Mouse (Mus musculus) forebrain, embryonic 11.5 days (tissue): ENCODE measurements around the gene Rad51. TPM values are rescaled to one million over a fixed set of nuclear protein-coding genes. Genes with fewer than 3 reads are reported as not detected.

Experiments
- ATAC-seq: fragments of 200-750 bp; cut with Nextera tagmentation; replicated peaks from 2 replicates; pipeline ENCODE4 v1.8.0; 2017; ENCODE audit warnings: moderate TSS enrichment; ENCODE audit not compliant: low FRiP score
- DNase-seq: peaks from one replicate; pipeline ENCODE4 v3.0.0-alpha.2; 2017; ENCODE audit warnings: low spot score
- H3K27ac ChIP-seq: fragments of 300-500 bp; sonication (generic); 2 replicates; pipeline ENCODE4 v1.5.1; 2014; ENCODE audit warnings: low read depth, low read length
- H3K27me3 ChIP-seq: fragments of 300-500 bp; sonication (generic); 2 replicates; pipeline ENCODE4 v1.6.1; 2014; ENCODE audit warnings: mild to moderate bottlenecking, low read length, mixed read lengths; ENCODE audit not compliant: control insufficient read depth, insufficient read depth
- H3K36me3 ChIP-seq: fragments of 300-500 bp; sonication (generic); 2 replicates; pipeline ENCODE4 v1.6.1; 2014; ENCODE audit warnings: mild to moderate bottlenecking, low read length, moderate library complexity, mixed read lengths; ENCODE audit not compliant: control insufficient read depth, insufficient read depth
- H3K4me1 ChIP-seq: fragments of 300-500 bp; sonication (generic); replicated peaks from 2 replicates; pipeline ENCODE4 v1.6.1; 2014; ENCODE audit warnings: low read length, mixed read lengths; ENCODE audit not compliant: control insufficient read depth, insufficient read depth
- H3K4me2 ChIP-seq: fragments of 300-500 bp; sonication (generic); 2 replicates; pipeline ENCODE4 v1.6.1; 2014; ENCODE audit warnings: low read depth, mild to moderate bottlenecking, low read length, moderate library complexity, mixed read lengths; ENCODE audit not compliant: severe bottlenecking
- H3K4me3 ChIP-seq: fragments of 300-500 bp; sonication (generic); 2 replicates; pipeline ENCODE4 v1.5.1; 2014; ENCODE audit warnings: low read depth, low read length
- H3K9ac ChIP-seq: fragments of 300-500 bp; sonication (generic); 2 replicates; pipeline ENCODE4 v1.6.1; 2014; ENCODE audit warnings: low read length
- H3K9me3 ChIP-seq: fragments of 300-500 bp; sonication (generic); 2 replicates; pipeline ENCODE4 v1.6.1; 2016; ENCODE audit warnings: low read length, mixed read lengths; ENCODE audit not compliant: control insufficient read depth
- WGBS: fragments of 180-500 bp; shearing (Covaris S2); extraction: QIAGEN DNeasy Blood & Tissue Kit; methylation state at CpG from one replicate; pipeline ENCODE4 v1.1.7; 2014; 5-methylcytosine and 5-hydroxymethylcytosine counted together
- polyA plus RNA-seq: library from polyadenylated mRNA; unstranded; fragments of >200 nt; fragmentation: Nextera tagmentation; extraction: Ambion mirVana; gene quantifications from 2 replicates; pipeline ENCODE4 v1.2.1, GENCODE M21; 2014

The Rad51 gene
- polyA plus RNA-seq, 1 experiment from 2014 or later = 84.2 TPM

DNA sequence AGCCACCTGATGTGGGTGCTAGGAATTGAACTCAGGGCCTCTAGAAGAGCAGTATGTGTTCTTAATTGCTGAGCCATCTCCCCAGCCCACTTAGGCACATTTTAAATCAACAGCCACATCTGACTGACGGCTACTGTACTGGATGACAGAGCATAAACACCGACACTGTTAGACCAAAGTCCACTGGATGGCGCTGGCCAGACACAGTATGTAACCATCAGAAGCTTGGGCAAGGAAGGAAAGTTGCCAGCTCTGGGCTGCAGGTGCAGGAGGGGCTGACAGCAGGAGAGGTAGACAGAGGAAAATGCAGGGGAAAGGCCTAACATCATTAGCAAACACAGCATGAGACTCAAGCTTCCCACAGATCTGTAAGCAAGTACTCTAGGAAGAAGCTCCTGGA, 64.2 kb downstream of the Rad51 start:
- H3K27ac ChIP-seq = no peak overlapping the region
- no peaks in the 10 kb centered on the region for H3K27me3 ChIP-seq
- H3K9ac ChIP-seq = no peak overlapping the region
- no peak for ATAC-seq
- DNase-seq = no peak
- 66% methylated on average over 3 of the region's 3 CpGs for WGBS
- H3K9me3 ChIP-seq = no peaks in the 10 kb centered on the region
- no peak overlapping the region for H3K4me3 ChIP-seq
- H3K36me3 ChIP-seq = no peaks in the 10 kb centered on the region
- peaks cover 6% of the 10 kb centered on the region; the same call in 1 of the 2 replicates for H3K4me1 ChIP-seq
- no peak overlapping the region for H3K4me2 ChIP-seq

DNA sequence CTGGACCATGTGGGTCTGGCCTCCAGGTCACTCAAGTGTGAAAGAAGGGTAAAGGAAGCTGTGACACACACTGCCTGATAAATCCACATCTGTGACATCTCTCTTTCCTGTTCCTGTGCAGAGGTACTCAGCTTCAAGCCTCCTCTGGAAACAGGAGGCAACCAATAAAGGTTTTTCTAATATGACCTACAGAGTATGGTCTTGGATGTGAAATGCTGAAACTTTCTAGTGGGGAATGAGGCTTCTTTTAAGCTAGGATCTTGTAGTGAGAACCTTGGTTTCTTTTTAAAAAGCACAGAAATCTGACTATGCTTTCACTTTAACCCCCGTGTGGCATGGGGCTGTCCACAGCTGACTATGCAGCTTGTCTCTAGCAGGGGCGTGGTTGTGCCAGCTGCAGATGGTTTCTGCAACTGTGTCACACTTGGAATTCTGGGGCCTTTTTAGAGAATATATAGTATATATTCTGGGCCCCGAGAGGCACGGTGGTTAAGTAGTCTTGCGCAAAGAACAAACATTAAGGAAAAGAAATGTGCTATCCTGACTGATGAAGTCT, 64.9 kb downstream of the Rad51 start:
- no peak overlapping the region for H3K4me3 ChIP-seq
- WGBS = 85% methylated on average over 5 of the region's 5 CpGs
- H3K27me3 ChIP-seq = no peaks in the 10 kb centered on the region
- H3K9me3 ChIP-seq = no peaks in the 10 kb centered on the region
- no peak overlapping the region for H3K4me2 ChIP-seq
- DNase-seq (no peak), ATAC-seq (no peak)
- H3K27ac ChIP-seq = no peak overlapping the region
- H3K36me3 ChIP-seq = no peaks in the 10 kb centered on the region
- peaks cover 6% of the 10 kb centered on the region; the same call in 1 of the 2 replicates for H3K4me1 ChIP-seq
- H3K9ac ChIP-seq = no peak overlapping the region

DNA sequence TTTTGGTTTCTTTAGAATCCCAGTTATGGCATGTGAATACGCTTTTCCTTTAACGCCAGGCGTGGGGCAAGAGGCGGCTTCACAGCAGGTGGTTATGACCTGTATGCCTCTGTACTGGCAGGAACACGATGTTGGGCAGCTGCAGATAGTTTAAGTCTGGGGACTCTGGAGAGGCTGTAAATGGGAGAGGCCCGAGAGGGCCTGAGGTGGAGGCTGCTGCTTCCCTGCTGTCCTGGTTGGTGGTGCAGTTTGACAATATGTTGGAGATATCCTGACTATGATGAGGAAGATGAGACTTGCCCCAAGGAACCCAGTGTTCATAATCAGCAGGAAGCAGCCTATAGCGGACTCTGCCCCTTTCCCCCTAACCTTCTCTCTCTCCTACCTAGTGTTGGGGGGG, 70.3 kb downstream of the Rad51 start:
- Histone ChIP-seq H3K27ac (no peak overlapping the region), H3K9ac (no peak overlapping the region), H3K4me1 (no peaks in the 10 kb centered on the region), H3K4me2 (no peak overlapping the region), H3K27me3 (no peaks in the 10 kb centered on the region), H3K36me3 (no peaks in the 10 kb centered on the region; the same call in 1 of the 2 replicates), H3K9me3 (no peaks in the 10 kb centered on the region), H3K4me3 (no peak overlapping the region)
- 77% methylated on average over 7 of the region's 7 CpGs for WGBS
- no peak for ATAC-seq
- no peak for DNase-seq

- peak; percentile 73 for ATAC-seq
- H3K9ac ChIP-seq = peak overlapping the region; percentile 16; the same call in 1 of the 2 replicates
- DNase-seq = peak; percentile 92
- H3K9me3 ChIP-seq = no peaks in the 10 kb centered on the region
- 5% methylated on average over 15 of the region's 15 CpGs for WGBS
- H3K27ac ChIP-seq = no peak overlapping the region
- peak overlapping the region; percentile 24 for H3K4me3 ChIP-seq
- no peaks in the 10 kb centered on the region for H3K27me3 ChIP-seq
- H3K4me2 ChIP-seq = peak overlapping the region; percentile 54
- no peaks in the 10 kb centered on the region; the same call in 1 of the 2 replicates for H3K36me3 ChIP-seq
- H3K4me1 ChIP-seq = no peaks in the 10 kb centered on the region
Measured at GRCm38 (mm10) chr2:119189029-119189710, 76.6 kb downstream of the Rad51 start.

- H3K27ac ChIP-seq = no peak overlapping the region
- WGBS = 94% methylated on average over 5 of the region's 5 CpGs
- no peak for ATAC-seq
- no peak overlapping the region for H3K4me3 ChIP-seq
- no peaks in the 10 kb centered on the region for H3K27me3 ChIP-seq
- no peak overlapping the region for H3K4me2 ChIP-seq
- no peaks in the 10 kb centered on the region for H3K36me3 ChIP-seq
- no peaks in the 10 kb centered on the region for H3K9me3 ChIP-seq
- no peak overlapping the region for H3K9ac ChIP-seq
- no peak for DNase-seq
- no peaks in the 10 kb centered on the region for H3K4me1 ChIP-seq
Measured at GRCm38 (mm10) chr2:119190969-119191368, 78.4 kb downstream of the Rad51 start.

DNA sequence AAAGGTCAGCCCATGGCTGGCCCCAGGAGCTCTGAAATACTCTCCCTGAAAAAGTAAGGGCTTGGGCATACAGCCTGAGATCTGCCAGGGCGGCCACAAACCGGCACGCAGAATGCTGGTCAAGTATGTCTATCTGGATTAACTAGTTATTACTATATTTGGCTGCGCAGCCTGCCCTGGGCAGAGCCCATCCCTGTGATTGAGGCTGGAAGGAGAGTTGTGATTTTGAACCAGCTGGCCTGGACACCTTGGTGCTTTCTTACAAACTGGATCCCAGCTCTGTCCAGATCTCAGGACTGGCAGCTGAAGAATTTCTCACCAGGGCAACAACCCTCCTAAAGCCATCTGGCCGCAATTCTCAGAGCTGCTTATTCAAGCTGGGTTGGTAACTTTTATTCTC, 81.5 kb downstream of the Rad51 start:
- Histone ChIP-seq H3K4me3 (no peak overlapping the region), H3K27me3 (no peaks in the 10 kb centered on the region), H3K9me3 (no peaks in the 10 kb centered on the region), H3K9ac (no peak overlapping the region), H3K4me2 (no peak overlapping the region), H3K27ac (no peak overlapping the region), H3K36me3 (no peaks in the 10 kb centered on the region), H3K4me1 (no peaks in the 10 kb centered on the region)
- 93% methylated on average over 5 of the region's 5 CpGs for WGBS
- ATAC-seq (no peak), DNase-seq (no peak)

DNA sequence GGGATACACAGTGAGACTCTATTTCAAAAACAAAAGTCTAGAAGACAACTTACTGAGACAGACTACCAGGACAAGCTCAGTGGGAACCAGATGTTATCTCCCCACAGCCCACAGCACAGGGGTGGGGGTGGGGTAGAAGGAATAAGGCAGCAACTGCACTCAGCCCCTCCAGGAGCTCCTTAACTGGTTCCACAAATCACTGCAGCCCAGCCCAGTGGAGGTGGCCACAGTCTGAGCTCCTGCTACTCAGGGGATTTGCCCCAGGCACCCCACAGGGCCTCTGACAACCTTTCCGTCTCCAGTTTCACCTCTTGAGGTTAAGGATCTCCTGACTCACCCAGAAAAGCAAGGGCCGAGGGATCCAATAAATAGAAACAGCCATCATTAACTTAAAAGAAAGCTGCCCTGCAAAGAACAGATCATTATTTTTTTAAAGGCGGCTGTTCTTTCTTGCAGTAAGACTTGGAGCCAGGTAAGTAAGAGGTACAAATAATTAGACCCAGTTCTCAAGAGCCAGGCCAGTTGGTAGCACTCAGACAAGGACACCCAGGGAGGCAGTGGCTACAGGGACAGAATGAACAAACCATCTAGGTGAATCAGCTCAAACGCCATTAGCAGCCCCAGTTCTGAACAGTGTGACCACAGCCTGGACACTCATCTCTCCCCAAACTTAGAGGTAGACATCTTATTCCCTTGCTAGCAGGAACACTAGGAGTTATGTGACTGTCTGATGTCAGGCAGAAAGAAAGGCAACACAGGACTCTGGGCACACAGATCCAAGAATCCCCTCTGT, 83.9 kb downstream of the Rad51 start:
- Histone ChIP-seq H3K9me3 (no peaks in the 10 kb centered on the region), H3K27ac (no peak overlapping the region), H3K4me1 (no peaks in the 10 kb centered on the region), H3K27me3 (no peaks in the 10 kb centered on the region), H3K4me3 (no peak overlapping the region), H3K36me3 (no peaks in the 10 kb centered on the region), H3K9ac (no peak overlapping the region), H3K4me2 (no peak overlapping the region)
- WGBS = 22% methylated on average over 4 of the region's 4 CpGs
- ATAC-seq (no peak), DNase-seq (no peak)
